3 mouse cellular contexts compared by ENCODE assay signal in genomic region chrX:104813704-104814103, GRCm38 (mm10). TPM values are rescaled to one million over a fixed set of nuclear protein-coding genes. Genes with fewer than 3 reads are reported as not detected.
"Had no signal": no experiment of that assay in that cellular context is flagged by ENCODE, and none has a peak within 500 bp of the region (broad histone marks: within the 10 kb centered on the region; RNA-seq: fewer than 3 reads in every experiment).

No protein-coding gene starts in this region.

RNA-seq across cellular contexts. Expression of gene Magee2, which starts 43.4 kb away (rescaled TPM):
- total RNA-seq: heart, postnatal 14 days; heart, postnatal 25 days; heart, postnatal 36 days had no signal
